Mouse (Mus musculus) limb, embryonic 13.5 days (tissue): ENCODE measurements at regions not wholly inside any gene's neighbourhood (a gene's known extent, or its start where the extent isn't known, plus 50 kb on each side); places are given as distances from the start of the nearest gene placed in this dataset.

Experiments used
- ATAC-seq: fragments of 200-750 bp; cut with Nextera tagmentation; 2 replicates; pipeline ENCODE4 v1.8.0; 2017; ENCODE audit warnings: low read depth, moderate number of reproducible peaks, moderate TSS enrichment; ENCODE audit not compliant: low FRiP score
- H3K27ac ChIP-seq: fragments of 300-500 bp; sonication (generic); 2 replicates; pipeline ENCODE4 v1.5.1; 2015; ENCODE audit warnings: inconsistent platforms, mild to moderate bottlenecking, moderate library complexity
- H3K27me3 ChIP-seq: fragments of 300-500 bp; sonication (generic); 2 replicates; pipeline ENCODE4 v1.6.1; 2015; ENCODE audit warnings: mild to moderate bottlenecking, inconsistent platforms
- H3K36me3 ChIP-seq: fragments of 300-500 bp; sonication (generic); 2 replicates; pipeline ENCODE4 v1.6.1; 2015; ENCODE audit warnings: inconsistent platforms, mild to moderate bottlenecking, moderate library complexity
- H3K4me1 ChIP-seq: fragments of 300-500 bp; sonication (generic); 2 replicates; pipeline ENCODE4 v1.6.1; 2015; ENCODE audit warnings: inconsistent platforms
- H3K4me2 ChIP-seq: fragments of 300-500 bp; sonication (generic); replicated peaks from 2 replicates; pipeline ENCODE4 v1.6.1; 2015; ENCODE audit warnings: inconsistent platforms, mild to moderate bottlenecking, moderate library complexity
- H3K4me3 ChIP-seq: fragments of 300-500 bp; sonication (generic); 2 replicates; pipeline ENCODE4 v1.5.1; 2015; ENCODE audit warnings: moderate library complexity, mild to moderate bottlenecking, inconsistent platforms
- H3K9ac ChIP-seq: fragments of 300-500 bp; sonication (generic); 2 replicates; pipeline ENCODE4 v1.6.1; 2015; ENCODE audit warnings: mild to moderate bottlenecking, inconsistent platforms
- H3K9me3 ChIP-seq: fragments of 300-500 bp; sonication (generic); 2 replicates; pipeline ENCODE4 v1.6.1; 2016; ENCODE audit warnings: inconsistent platforms
- WGBS: fragments of 180-500 bp; shearing (Covaris S2); methylation state at CpG from one replicate; pipeline ENCODE4 v1.1.7; 2015; 5-methylcytosine and 5-hydroxymethylcytosine counted together

DNA sequence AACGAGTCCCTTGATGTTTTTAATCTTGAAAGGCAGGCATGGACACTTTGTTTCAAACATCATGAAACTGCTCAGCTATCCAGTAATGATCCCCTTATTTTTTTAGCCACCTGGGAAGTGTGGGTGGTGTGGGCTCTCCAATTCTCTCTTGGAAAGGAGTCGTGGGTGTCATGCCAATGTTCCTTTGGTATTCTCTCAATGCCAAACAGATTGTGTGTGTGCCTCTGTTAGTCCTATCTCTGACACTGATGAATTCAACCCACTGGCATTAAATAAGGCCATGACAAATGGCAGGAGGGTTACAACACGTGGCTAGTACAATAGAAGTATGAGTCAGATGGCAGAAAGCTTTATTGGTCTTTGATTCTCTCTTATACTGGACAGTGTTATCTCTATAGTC, 74.0 kb upstream of the Naf1 start:
- Histone ChIP-seq H3K9ac (no peak overlapping the region), H3K36me3 (no peaks in the 10 kb centered on the region), H3K27ac (no peak overlapping the region), H3K9me3 (no peaks in the 10 kb centered on the region), H3K4me3 (no peak overlapping the region), H3K27me3 (no peaks in the 10 kb centered on the region), H3K4me2 (no peak overlapping the region), H3K4me1 (0 out of 2 replicates have a peak, but pooled peaks cover 2% of the 10 kb centered on the region)
- WGBS = 56% methylated on average over 3 of the region's 3 CpGs
- no peak for ATAC-seq
